Mouse (Mus musculus): ENCODE data around the gene Ass1.
"Not testable (repeated sequence)": the region's sequence is repeated elsewhere in the genome, so short reads cannot be mapped to it uniquely, and the experiment has no call there.

The Ass1 gene

DNA sequence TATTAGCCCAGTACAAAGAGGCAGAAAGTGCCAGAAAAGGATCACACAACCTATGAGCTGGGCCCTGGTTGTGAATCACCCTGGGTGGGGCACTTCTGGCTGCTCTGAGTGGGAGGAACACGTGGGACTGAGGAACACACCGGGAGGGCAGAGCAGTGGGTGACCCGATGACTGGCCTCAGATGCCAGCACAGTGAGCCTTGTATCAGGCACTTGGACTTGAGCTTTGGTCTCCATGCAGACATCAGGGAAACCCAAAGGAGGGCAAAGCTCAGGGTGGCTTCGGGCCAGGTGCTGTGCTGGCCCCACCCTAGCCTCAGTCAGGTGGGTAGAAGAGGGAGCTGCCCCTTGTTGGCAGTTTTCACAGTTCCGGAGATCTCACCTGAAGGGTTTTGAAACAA is 71.6 kb downstream of the Ass1 start:
- DNase-seq, result no peak

- DNase-seq, result no peak
Observed at GRCm38 (mm10) chr2:31547726-31548125, 77.7 kb downstream of the Ass1 start.

GRCm38 (mm10) chr2:31550503-31550902 is 80.5 kb downstream of the Ass1 start:
- DNase-seq, result no peak

DNA sequence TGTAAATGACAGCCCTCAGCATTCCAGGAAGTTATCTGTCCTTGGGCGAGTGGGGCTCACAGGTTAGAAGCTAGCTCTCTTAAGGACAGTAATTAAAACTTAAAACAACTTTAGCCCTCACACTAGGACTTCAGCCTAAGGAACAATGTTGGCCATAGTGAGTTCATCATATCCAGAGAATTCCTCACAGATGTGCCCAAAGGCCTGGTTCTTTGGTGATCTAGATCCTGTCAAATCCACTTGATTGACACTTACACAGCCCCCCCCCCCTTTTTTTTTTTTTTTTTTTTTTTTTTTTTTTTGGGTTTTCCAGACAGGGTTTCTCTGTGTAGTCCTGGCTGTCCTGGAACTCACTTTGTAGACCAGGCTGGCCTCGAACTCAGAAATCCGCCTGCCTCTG is 81.3 kb downstream of the Ass1 start:
- DNase-seq, result not testable (repeated sequence)

GRCm38 (mm10) chr2:31551971-31552370 is 82.0 kb downstream of the Ass1 start:
- DNase-seq, result no peak

DNA sequence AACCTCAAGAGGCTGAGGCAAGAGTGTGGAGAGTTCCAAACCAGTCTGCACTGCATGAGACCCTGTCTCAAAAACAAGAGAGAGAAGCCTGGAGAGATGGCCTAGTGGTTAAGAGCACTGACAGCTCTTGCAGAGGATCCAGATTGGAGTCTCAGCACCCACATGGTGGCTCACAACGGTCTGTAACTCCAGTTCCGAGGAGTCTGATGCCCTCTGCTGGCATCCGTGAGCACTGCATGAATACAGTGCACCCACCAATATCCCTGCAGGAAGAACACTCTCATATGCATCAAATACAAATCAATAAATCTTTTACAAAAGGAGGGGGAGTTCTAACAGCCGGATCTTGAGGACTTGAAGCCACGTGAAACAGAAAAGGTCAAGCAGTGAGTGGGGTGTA is 84.6 kb downstream of the Ass1 start:
- no peak for DNase-seq
